Mouse (Mus musculus) C2C12 (cell line): ENCODE results near the gene Gria2.

Experiments used
- CEBPB ChIP-seq: IDR thresholded peaks from one replicate; pipeline ENCODE4 v1.6.1; 2011; ENCODE audit warnings: low read depth, mild to moderate bottlenecking, control low read depth, moderate library complexity
- CTCF ChIP-seq: IDR thresholded peaks from one replicate; pipeline ENCODE4 v1.5.1; 2011; ENCODE audit not compliant: control insufficient read depth, insufficient read depth, insufficient read length
- MAX ChIP-seq: IDR thresholded peaks from one replicate; pipeline ENCODE4 v1.6.1; 2011; ENCODE audit warnings: mild to moderate bottlenecking, control low read depth
- MYOG ChIP-seq: IDR thresholded peaks from one replicate; pipeline ENCODE4 v1.6.1; 2011; ENCODE audit not compliant: control insufficient read depth, insufficient read length; ENCODE audit errors: extremely low read depth

GRCm38 (mm10) chr3:80713123-80713522 lies 89.5 kb downstream of the Gria2 start:
- TF ChIP-seq CTCF (no peak), MAX (no peak), MYOG (no peak), CEBPB (no peak)
